Mouse (Mus musculus): Measurements from ENCODE around the gene Dcaf15. TPM values are rescaled to one million over a fixed set of nuclear protein-coding genes. Genes with fewer than 3 reads are reported as not detected.

Dcaf15 gene
- total RNA-seq, 2 experiments from 2014 or later = 4.8 to 5.1 TPM

DNA sequence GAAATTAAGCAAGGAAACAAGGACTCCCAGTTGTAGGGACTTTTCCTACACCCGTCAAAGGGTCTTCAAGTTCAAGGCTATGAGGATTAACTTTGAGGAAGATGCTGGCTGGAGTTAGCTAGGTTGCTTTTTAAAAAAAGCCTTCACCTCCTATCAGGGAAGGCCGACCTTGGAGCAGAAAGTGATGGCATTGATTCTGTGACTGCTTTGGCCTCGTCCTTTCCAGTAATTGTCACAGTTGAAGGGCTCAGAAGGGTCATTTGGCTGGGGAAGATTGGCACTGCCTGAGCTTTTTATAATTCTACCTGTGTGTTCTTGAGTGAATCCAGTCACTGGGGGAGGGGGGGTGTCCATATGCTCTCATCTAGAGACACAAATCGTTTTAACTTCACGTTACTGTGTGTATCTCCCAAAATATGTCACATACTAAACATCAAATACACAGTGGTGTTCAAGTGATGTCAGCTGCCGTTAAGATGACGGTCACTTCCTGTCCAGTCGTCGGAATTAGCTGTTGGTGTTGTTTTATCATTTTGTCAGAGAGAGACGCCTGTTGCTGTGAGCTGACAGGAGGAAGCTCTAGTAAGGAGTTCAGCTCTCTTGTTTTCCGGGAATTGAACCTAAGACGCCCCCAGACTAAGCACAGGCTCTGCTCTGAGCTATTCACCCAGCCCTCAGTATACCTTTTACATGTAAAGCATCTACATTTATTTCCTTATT, 36.1 kb downstream of the Dcaf15 start:
- intact Hi-C loops (cut with DNase I) = no loop called here

DNA sequence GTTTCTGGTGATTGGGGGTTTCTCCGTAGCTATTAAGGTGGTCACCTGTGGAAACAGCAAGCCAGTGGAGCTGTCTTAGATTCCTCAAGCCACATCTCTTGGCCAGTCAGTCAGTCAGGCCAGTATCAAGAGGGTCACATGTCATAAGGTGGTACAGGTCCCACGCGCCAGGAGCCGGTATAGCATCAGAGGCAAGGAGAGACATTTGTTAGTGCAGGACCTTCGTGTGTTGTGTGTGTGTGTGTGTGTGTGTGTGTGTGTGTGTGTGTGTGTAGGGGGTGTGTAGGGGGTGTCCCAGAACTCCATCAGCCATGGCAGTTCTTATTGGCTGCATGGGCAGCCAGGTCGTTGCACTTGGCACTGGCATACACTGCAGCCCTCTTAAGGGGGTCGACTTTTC, 36.7 kb downstream of the Dcaf15 start:
- intact Hi-C loops (cut with DNase I) = no loop called here
- no peak for DNase-seq

More for the DNA sequence above, 36.1 kb downstream of the Dcaf15 start:
- DNase-seq = no peak

DNA sequence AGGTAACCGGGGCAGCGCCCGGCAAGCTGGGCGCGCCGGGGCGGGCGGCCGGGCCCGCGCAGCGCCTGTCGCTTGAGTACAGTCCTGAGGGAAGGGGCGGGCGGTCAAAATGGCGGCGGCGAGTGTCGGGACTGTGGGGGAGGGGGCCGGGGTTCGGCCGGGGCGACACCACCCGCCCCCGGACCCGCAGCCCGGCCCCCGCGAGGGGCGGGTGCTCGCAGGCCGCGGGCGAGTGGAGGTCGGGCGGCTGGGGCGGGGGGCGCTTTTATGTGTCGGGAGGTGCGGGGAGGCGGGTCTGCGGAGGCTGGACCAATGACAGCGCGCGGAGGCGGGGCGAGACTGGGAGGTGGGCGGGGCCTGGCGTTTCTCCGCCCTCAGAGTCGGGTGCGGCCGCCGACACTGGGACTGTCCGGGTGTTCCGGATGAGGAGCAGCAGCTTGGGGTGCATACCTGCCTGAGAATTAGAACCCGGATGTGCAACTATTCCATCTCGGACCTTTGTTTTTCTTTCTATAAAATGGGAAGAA, 37.5 kb downstream of the Dcaf15 start:
- peak; percentile 93 to 98 for DNase-seq
- intact Hi-C loops (cut with DNase I) = no loop called here

GRCm38 (mm10) chr8:84066291-84066930, 38.2 kb downstream of the Dcaf15 start, which contains the start of gene Rfx1:
Gene Rfx1 (plus strand): TSS chr8:84066834.
- intact Hi-C loops (cut with DNase I) = no loop called here
- peak; percentile 97 to 99 for DNase-seq

GRCm38 (mm10) chr8:84065457-84066072, 39.0 kb downstream of the Dcaf15 start:
- DNase-seq = no peak
- intact Hi-C loops (cut with DNase I) = no loop called here

- no peak for DNase-seq
- intact Hi-C loops (cut with DNase I) = no loop called here
Measured at GRCm38 (mm10) chr8:84065037-84065436, 39.5 kb downstream of the Dcaf15 start, which contains the start of gene Gm10643. Gene Gm10643 (minus strand): TSS chr8:84065137.

DNA sequence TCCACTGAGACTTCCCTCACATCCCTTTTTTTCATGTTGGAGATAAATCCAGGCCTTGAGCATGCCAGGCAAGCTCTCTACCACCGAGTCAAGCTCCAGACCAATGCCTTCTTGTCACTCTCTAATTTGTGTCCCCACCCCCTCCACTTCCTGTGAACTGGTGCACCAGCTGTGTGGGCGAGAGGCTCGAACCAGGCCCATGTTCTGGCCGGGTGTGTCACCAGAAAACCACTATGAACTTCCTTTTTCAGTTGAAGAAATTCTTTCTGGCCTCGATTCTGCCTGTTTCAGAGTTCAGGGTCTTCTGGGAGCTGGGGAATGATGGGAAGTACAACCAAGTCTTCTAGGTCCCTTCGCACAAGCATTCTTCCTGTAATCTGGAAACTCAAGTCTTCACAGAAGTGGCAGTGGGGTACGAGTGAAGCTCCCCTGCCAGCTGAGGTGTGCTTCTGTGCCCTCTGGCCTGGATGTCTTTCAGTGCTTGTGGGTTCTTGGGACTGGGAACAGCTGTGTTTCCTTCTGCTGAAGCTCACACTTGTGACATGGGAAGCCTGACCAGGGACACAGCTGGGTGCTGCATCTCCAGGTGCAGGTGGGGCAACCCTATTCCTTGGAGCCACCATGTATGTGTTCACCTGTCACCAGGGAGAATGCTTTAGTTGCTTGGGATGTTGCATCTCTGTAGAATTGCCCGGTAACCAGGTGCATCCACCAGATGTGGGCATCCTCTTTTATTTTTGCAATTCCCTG, 40.5 kb downstream of the Dcaf15 start:
- intact Hi-C loops (cut with DNase I) = no loop called here
- no peak for DNase-seq

- DNase-seq = no peak
- intact Hi-C loops (cut with DNase I) = no loop called here
Measured at GRCm38 (mm10) chr8:84060245-84060644, 44.3 kb downstream of the Dcaf15 start.

GRCm38 (mm10) chr8:84059226-84059625, 45.3 kb downstream of the Dcaf15 start:
- DNase-seq = no peak
- intact Hi-C loops (cut with DNase I) = no loop called here

GRCm38 (mm10) chr8:84057827-84058226, 46.7 kb downstream of the Dcaf15 start:
- no peak for DNase-seq
- intact Hi-C loops (cut with DNase I) = no loop called here

- no peak for DNase-seq
- intact Hi-C loops (cut with DNase I) = no loop called here
Measured at GRCm38 (mm10) chr8:84053229-84053628, 51.3 kb downstream of the Dcaf15 start.

GRCm38 (mm10) chr8:84052746-84053145, 51.8 kb downstream of the Dcaf15 start:
- intact Hi-C loops (cut with DNase I) = no loop called here

DNA sequence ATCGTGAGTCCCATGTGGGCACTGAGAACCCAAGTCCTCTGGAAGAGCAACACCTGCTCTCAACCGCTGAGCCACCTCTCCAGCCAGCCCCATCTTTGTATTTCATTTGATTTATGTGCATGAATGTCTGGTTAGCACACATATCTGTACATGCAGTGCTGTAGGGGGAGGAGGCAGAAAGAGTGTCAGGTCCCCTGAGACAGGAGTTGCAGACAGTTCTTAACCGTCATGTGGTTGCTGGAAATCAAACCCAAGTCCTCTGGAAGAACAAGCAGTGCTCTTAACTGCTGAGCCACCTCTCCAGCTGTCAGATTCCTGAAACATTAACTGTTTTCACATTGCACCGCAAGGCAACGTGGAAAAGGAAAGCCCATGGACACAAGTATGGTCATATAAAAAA, 56.4 kb downstream of the Dcaf15 start:
- DNase-seq = no peak
- intact Hi-C loops (cut with DNase I) = loop anchor here (10.0 kb wide), 1 partner anchor 537 kb away; no protein-coding TSS in a partner anchor

More at GRCm38 (mm10) chr8:84052746-84053145, 51.8 kb downstream of the Dcaf15 start:
- DNase-seq = no peak

Small RNA genes within 50 kb of the gene (microRNA-seq; reads per million reads assigned to microRNA genes)
- 0 reads per million in 2 experiments for gene Mir709

Other genes starting within 250 kb of the Dcaf15 start
- 10 to 100 TPM; 20.8 to 26.0 TPM for gene Adgrl1, start 204.7 kb downstream of the Dcaf15 start, total RNA-seq (2021)
- gene Gm10644, start 149.6 kb downstream of the Dcaf15 start, total RNA-seq (2021) = under 1 TPM; 0.27 to 0.56 TPM
- gene Asf1b, start 149.3 kb downstream of the Dcaf15 start, total RNA-seq (2021) = under 1 TPM; 0.42 to 0.71 TPM
- 100 to 1,000 TPM; 148 to 165 TPM for gene Prkaca, start 131.8 kb downstream of the Dcaf15 start, total RNA-seq (2021)
- gene Samd1, start 107.1 kb downstream of the Dcaf15 start, total RNA-seq (2021) = 10 to 100 TPM; 13.0 TPM
- under 1 TPM in 1 of 2 experiments, not detected in 1; 0.48 TPM for gene 1700067K01Rik, start 103.3 kb downstream of the Dcaf15 start, total RNA-seq (2021)
- gene 2210011C24Rik, start 92.6 kb downstream of the Dcaf15 start, total RNA-seq (2021) = 1 to 10 TPM; 2.6 to 5.6 TPM
- gene Palm3, start 83.3 kb downstream of the Dcaf15 start, total RNA-seq (2021) = under 1 TPM; 0.10 to 0.12 TPM
- gene Il27ra, start 62.2 kb downstream of the Dcaf15 start, total RNA-seq (2021) = under 1 TPM; 0.15 to 0.52 TPM
- not detected for gene Rln3, start 59.8 kb downstream of the Dcaf15 start, total RNA-seq (2021)
- 1 to 10 TPM; 1.6 to 1.7 TPM for gene Gm10643, start 39.6 kb downstream of the Dcaf15 start, total RNA-seq (2021)
- 1 to 10 TPM; 4.7 TPM for gene Rfx1, start 37.9 kb downstream of the Dcaf15 start, total RNA-seq (2021)
- gene Podnl1, start 21.2 kb upstream of the Dcaf15 start, total RNA-seq (2021) = not detected
- 10 to 100 TPM; 15.7 to 16.1 TPM for gene Cc2d1a, start 43.2 kb upstream of the Dcaf15 start, total RNA-seq (2021)
- gene 4930432K21Rik, start 43.3 kb upstream of the Dcaf15 start, total RNA-seq (2021) = under 1 TPM in 1 of 2 experiments, not detected in 1; 0.28 TPM
- gene Nanos3, start 80.4 kb upstream of the Dcaf15 start, total RNA-seq (2021) = not detected
- 1 to 10 TPM; 7.1 to 8.4 TPM for gene Zswim4, start 132.3 kb upstream of the Dcaf15 start, total RNA-seq (2021)
- gene D8Ertd738e, start 145.0 kb upstream of the Dcaf15 start, total RNA-seq (2021) = 100 to 1,000 TPM; 166 to 182 TPM
- 10 to 100 TPM; 11.0 to 17.3 TPM for gene Mri1, start 152.6 kb upstream of the Dcaf15 start, total RNA-seq (2021)
- gene Ccdc130, start 165.6 kb upstream of the Dcaf15 start, total RNA-seq (2021) = 1 to 10 TPM; 5.0 to 8.7 TPM